Mouse (Mus musculus) cortical plate, adult 2 months (tissue): ENCODE data around the gene Evx2. TPM values are rescaled to one million over a fixed set of nuclear protein-coding genes. Genes with fewer than 3 reads are reported as not detected.

ENCODE experiments used
- H3K27ac ChIP-seq: fragments of 200-500 bp; 2 replicates; pipeline ENCODE4 v1.5.1; 2012; ENCODE audit warnings: low read length, control low read depth, inconsistent platforms; ENCODE audit not compliant: insufficient read depth
- H3K4me1 ChIP-seq: fragments of 200-500 bp; 2 replicates; pipeline ENCODE4 v1.6.1; 2011; ENCODE audit warnings: low read length; ENCODE audit not compliant: control insufficient read depth, insufficient read depth
- H3K4me3 ChIP-seq: fragments of 200-500 bp; 2 replicates; pipeline ENCODE4 v1.5.1; 2011; ENCODE audit warnings: mild to moderate bottlenecking, low read length, control low read depth; ENCODE audit not compliant: insufficient read depth
- CTCF ChIP-seq: fragments of 200-500 bp; IDR thresholded peaks from 2 replicates; pipeline ENCODE4 v1.5.1; 2011; ENCODE audit warnings: mild to moderate bottlenecking, control low read depth, low read length; ENCODE audit not compliant: insufficient read depth; ENCODE audit errors: extremely low read depth
- POLR2A ChIP-seq: fragments of 200-500 bp; IDR thresholded peaks from 2 replicates; pipeline ENCODE4 v1.6.1; 2011; ENCODE audit warnings: mild to moderate bottlenecking, low read length, control low read depth; ENCODE audit not compliant: insufficient read depth; ENCODE audit errors: extremely low read depth
- polyA plus RNA-seq: library from polyadenylated mRNA; depleted of rRNA; stranded (reverse); fragments of >200 nt; gene quantifications from 2 replicates; pipeline ENCODE4 v1.2.3, GENCODE M21; 2012

The Evx2 gene
- polyA plus RNA-seq, 1 experiment = not detected

GRCm38 (mm10) chr2:74667842-74668357, 8.5 kb upstream of the Evx2 start, which contains the start of gene Hoxd13:
Gene Hoxd13 (plus strand): TSS chr2:74668310.
- H3K27ac ChIP-seq = no peak within 1 kb of the TSS

GRCm38 (mm10) chr2:74667191-74667841, 8.0 kb upstream of the Evx2 start:
- no peaks in the 10 kb centered on the region for H3K4me1 ChIP-seq
- TF ChIP-seq POLR2A = no peak
- no peak overlapping the region for H3K27ac ChIP-seq
- no peak overlapping the region for H3K4me3 ChIP-seq

More at GRCm38 (mm10) chr2:74667842-74668357, 8.5 kb upstream of the Evx2 start, which contains the start of gene Hoxd13:
- TF ChIP-seq POLR2A (no peak), CTCF (no peak)
- Histone ChIP-seq H3K4me1 (no peaks in the 10 kb centered on the region), H3K4me3 (no peak within 1 kb of the TSS)

- H3K27ac ChIP-seq = no peak overlapping the region
- TF ChIP-seq POLR2A (no peak), CTCF (no peak)
- no peak overlapping the region for H3K4me3 ChIP-seq
- no peaks in the 10 kb centered on the region for H3K4me1 ChIP-seq
Observed at GRCm38 (mm10) chr2:74666411-74666810, 7.1 kb upstream of the Evx2 start.

GRCm38 (mm10) chr2:74663291-74663925, 4.1 kb upstream of the Evx2 start:
- Histone ChIP-seq H3K4me1 (no peaks in the 10 kb centered on the region), H3K4me3 (no peak overlapping the region)
- TF ChIP-seq CTCF = peak; percentile 71
- no peak for TF ChIP-seq POLR2A

GRCm38 (mm10) chr2:74661685-74662084, 2.3 kb upstream of the Evx2 start:
- no peak overlapping the region for H3K4me3 ChIP-seq
- H3K4me1 ChIP-seq = no peaks in the 10 kb centered on the region
- TF ChIP-seq CTCF (peak; percentile 51), POLR2A (no peak)
- H3K27ac ChIP-seq = no peak overlapping the region

More at GRCm38 (mm10) chr2:74663291-74663925, 4.1 kb upstream of the Evx2 start:
- H3K27ac ChIP-seq = no peak overlapping the region

GRCm38 (mm10) chr2:74660421-74661375, 1.3 kb upstream of the Evx2 start:
- H3K4me3 ChIP-seq = no peak overlapping the region
- no peaks in the 10 kb centered on the region for H3K4me1 ChIP-seq
- H3K27ac ChIP-seq = no peak overlapping the region
- TF ChIP-seq POLR2A = no peak
- TF ChIP-seq CTCF = no peak

- H3K4me1 ChIP-seq = no peaks in the 10 kb centered on the region
- H3K4me3 ChIP-seq = no peak overlapping the region
- TF ChIP-seq POLR2A (no peak), CTCF (no peak)
- no peak overlapping the region for H3K27ac ChIP-seq
Observed at GRCm38 (mm10) chr2:74658667-74659371, 538 bp downstream of the Evx2 start.

GRCm38 (mm10) chr2:74658024-74658666, 1.2 kb downstream of the Evx2 start:
- TF ChIP-seq CTCF (no peak), POLR2A (no peak)

More at GRCm38 (mm10) chr2:74658024-74658666, 1.2 kb downstream of the Evx2 start:
- no peaks in the 10 kb centered on the region for H3K4me1 ChIP-seq
- H3K27ac ChIP-seq = no peak overlapping the region
- no peak overlapping the region for H3K4me3 ChIP-seq
